Mouse (Mus musculus): ENCODE measurements around the gene Gpc3.

- no peak for TF ChIP-seq CTCF (IDR thresholded peaks at IDR 0.05; ENCODE audit: low read depth, low read length)
- no peak for TF ChIP-seq TAL1 (conservative IDR thresholded peaks at IDR 0.05; ENCODE audit: low read depth, low read length)
- no peak for TF ChIP-seq POLR2AphosphoS5 (IDR thresholded peaks at IDR 0.05; ENCODE audit: insufficient replicate concordance, low read depth, low read length)
Measured at GRCm38 (mm10) chrX:52231984-52232383, 381.8 kb downstream of the Gpc3 start.
